ENCODE assay signal across 9 mouse cellular contexts in the genomic region with DNA sequence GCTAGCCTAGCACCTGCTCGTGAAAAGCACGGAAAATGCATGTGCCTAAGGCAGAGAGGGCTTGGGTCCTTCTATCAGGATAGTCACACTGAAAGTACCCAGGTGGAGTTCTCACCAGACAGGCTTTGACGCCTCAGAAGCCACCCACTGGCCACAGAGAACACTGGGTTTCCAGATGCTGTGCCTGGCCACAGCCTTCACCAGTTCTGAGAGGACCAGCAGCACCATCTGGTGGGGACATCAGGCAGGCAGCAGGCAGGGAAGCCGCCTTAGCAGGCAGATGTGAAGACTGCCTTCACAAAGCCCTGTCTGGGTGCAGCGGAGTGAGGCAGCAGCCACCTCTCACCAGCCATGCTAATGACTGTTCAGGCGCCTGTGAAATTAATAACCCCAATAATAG. TPM values are rescaled to one million over a fixed set of nuclear protein-coding genes. Genes with fewer than 3 reads are reported as not detected.
DNase-seq lines count a peak whose midpoint lies in the region; ATAC-seq and TF ChIP-seq lines count a peak whose summit lies in the region.
"Had no signal": no experiment of that assay in that cellular context is flagged by ENCODE, and none has a peak within 500 bp of the region (broad histone marks: within the 10 kb centered on the region; RNA-seq: fewer than 3 reads in every experiment).

No protein-coding gene starts in this region.

- peak; percentile 97 for TF ChIP-seq CTCF in Patski (IDR thresholded peaks at IDR 0.05)
- TF ChIP-seq CTCF in gastrocnemius, adult 2 months (IDR thresholded peaks at IDR 0.05): peak; percentile 98

- H3K4me3 ChIP-seq in gastrocnemius, adult 2 months: no peak overlapping the region
- H3K4me3 ChIP-seq: megakaryocyte, embryonic 14.5 days had no signal

- in situ Hi-C loops in Patski (cut with MboI; ENCODE audit: low pct_unique_long_range_greater_than_20kb): loop anchor here (5.0 to 25.0 kb wide), 3 partner anchors 338 to 978 kb away; no protein-coding TSS in a partner anchor

- ATAC-seq in Patski: peak; percentile 96
- ATAC-seq in megakaryocyte progenitor cell, adult 5-6 weeks (replicated peaks; ENCODE audit: poor library complexity): peak; percentile 97

- DNase-seq in Patski (ENCODE audit: low read depth, low spot score): peak; percentile 53
- peak; percentile 73 to 83 for DNase-seq in cerebellum, postnatal 25 days
- peak; percentile 83 for DNase-seq in gastrocnemius, adult 2 months
- DNase-seq in induced T-regulatory cell, adult 2 months (ENCODE audit: low read depth): peak; percentile 63
- peak; percentile 71 to 79 for DNase-seq in left cerebral cortex, adult 8-10 months (ENCODE audit: low spot score in 2 of 2)
- DNase-seq in right cerebral cortex, postnatal 14 days: peak; percentile 85
- peak; percentile 82 for DNase-seq in urinary bladder, postnatal 14 days (ENCODE audit: low spot score)

- no peaks in the 10 kb centered on the region for H3K27me3 ChIP-seq in Patski
- H3K27me3 ChIP-seq: megakaryocyte, embryonic 14.5 days had no signal

- CTCF ChIA-PET in Patski (lab: Charles Lee): interaction anchor here (0.7 to 3.0 kb wide), 8 partner anchors 10 to 340 kb away, joined by 3 to 11 read pairs (median 5); no protein-coding TSS in a partner anchor

- no peak overlapping the region for H3K27ac ChIP-seq in gastrocnemius, adult 2 months

- POLR2A ChIA-PET in Patski (lab: Charles Lee): no interaction called here

- intact Hi-C loops in gastrocnemius, adult 2 months (cut with DNase I): loop anchor here (10.0 kb wide), 1 partner anchor 210 kb away; no protein-coding TSS in a partner anchor

RNA-seq across cellular contexts. Expression of gene Dap, which starts 40.7 kb away (rescaled TPM):
- polyA plus RNA-seq in Patski (2021): 174 TPM
- total RNA-seq in gastrocnemius, adult 2 months (2021): 10 to 100 TPM in 1 of 2 experiments, 1 to 10 TPM in 1; 6.2 to 11.4 TPM
- total RNA-seq in left cerebral cortex, adult 8-10 months (2022): 10 to 100 TPM in 1 of 4 experiments, 1 to 10 TPM in 3; 6.2 to 10.0 (median 7.5) TPM
- total RNA-seq in megakaryocyte progenitor cell, adult 5-6 weeks (2015): 98.8 and 118 TPM in 2 replicates
- 82.2 and 87.6 TPM in 2 replicates for total RNA-seq in megakaryocyte progenitor cell, adult 5-6 weeks (2017)

Comparison
In these comparisons a context has a peak if more than half of its experiments do, and no peak if none do; other contexts are left out.
1. RNA of gene Dap, which starts 40.7 kb away (total RNA-seq): 82.2 to 118 TPM in megakaryocyte progenitor cell, adult 5-6 weeks; 6.2 to 11.4 TPM in gastrocnemius, adult 2 months and 6.2 to 10.0 TPM in left cerebral cortex, adult 8-10 months; every median in the first group is over 4 times any median in the second.
2. Peak in every context shown above with its lines, with median percentiles within 50 percentile points of each other: DNase-seq.